Mouse (Mus musculus): ENCODE measurements around the gene Fam155a. TPM values are rescaled to one million over a fixed set of nuclear protein-coding genes. Genes with fewer than 3 reads are reported as not detected.

The Fam155a gene
- polyA plus RNA-seq, 1 experiment from 2014 or later = 0.16 TPM

- DNase-seq (no peak), ATAC-seq (ENCODE audit: low read depth) (no peak)
- Histone ChIP-seq H3K27me3 (peaks cover 5% of the 10 kb centered on the region; the same call in 1 of the 2 replicates), H3K27ac (no peak overlapping the region), H3K4me1 (replicated peaks) (no peaks in the 10 kb centered on the region), H3K36me3 (no peaks in the 10 kb centered on the region), H3K9me3 (replicated peaks) (no peaks in the 10 kb centered on the region), H3K4me3 (replicated peaks) (no peak overlapping the region), H3K4me2 (no peak overlapping the region), H3K9ac (no peak overlapping the region)
- 53% methylated on average over 8 of the region's 8 CpGs for WGBS (ENCODE audit: insufficient replicate concordance)
These were observed 7.2 kb upstream of the Fam155a start for GRCm38 (mm10) chr8:9778148-9778547.

GRCm38 (mm10) chr8:9776818-9777217 is 5.9 kb upstream of the Fam155a start:
- Histone ChIP-seq H3K36me3 (no peaks in the 10 kb centered on the region), H3K27ac (no peak overlapping the region), H3K4me1 (replicated peaks) (no peaks in the 10 kb centered on the region), H3K4me3 (replicated peaks) (no peak overlapping the region), H3K9me3 (replicated peaks) (no peaks in the 10 kb centered on the region), H3K9ac (no peak overlapping the region), H3K27me3 (peaks cover 18% of the 10 kb centered on the region), H3K4me2 (no peak overlapping the region)
- DNase-seq = no peak
- no peak for ATAC-seq (ENCODE audit: low read depth)
- 72% methylated on average over 10 of the region's 10 CpGs for WGBS (ENCODE audit: insufficient replicate concordance)

- Histone ChIP-seq H3K9ac (no peak overlapping the region), H3K36me3 (no peaks in the 10 kb centered on the region), H3K9me3 (replicated peaks) (no peaks in the 10 kb centered on the region), H3K4me2 (no peak overlapping the region), H3K4me1 (replicated peaks) (no peaks in the 10 kb centered on the region), H3K27ac (no peak overlapping the region), H3K27me3 (peaks cover 45% of the 10 kb centered on the region), H3K4me3 (replicated peaks) (no peak overlapping the region)
- DNase-seq (no peak), ATAC-seq (ENCODE audit: low read depth) (no peak)
- WGBS (ENCODE audit: insufficient replicate concordance) = 2% methylated on average over 6 of the region's 6 CpGs
These were observed 1.5 kb upstream of the Fam155a start for GRCm38 (mm10) chr8:9772519-9772840.

GRCm38 (mm10) chr8:9771606-9772518 is 901 bp upstream of the Fam155a start:
- H3K36me3 ChIP-seq = no peaks in the 10 kb centered on the region
- H3K9ac ChIP-seq = no peak overlapping the region
- H3K4me1 ChIP-seq (replicated peaks) = no peaks in the 10 kb centered on the region
- no peak overlapping the region for H3K27ac ChIP-seq
- ATAC-seq (ENCODE audit: low read depth) = no peak
- 3% methylated on average over 36 of the region's 55 CpGs for WGBS (ENCODE audit: insufficient replicate concordance)
- H3K9me3 ChIP-seq (replicated peaks) = no peaks in the 10 kb centered on the region
- DNase-seq = no peak
- H3K4me2 ChIP-seq = peak overlapping the region; percentile 49
- H3K4me3 ChIP-seq (replicated peaks) = peak overlapping the region; percentile 37
- H3K27me3 ChIP-seq = peaks cover 45% of the 10 kb centered on the region

GRCm38 (mm10) chr8:9770261-9770998 is 531 bp downstream of the Fam155a start:
- WGBS (ENCODE audit: insufficient replicate concordance) = 3% methylated on average over 48 of the region's 48 CpGs
- ATAC-seq (ENCODE audit: low read depth) (no peak), DNase-seq (no peak)
- no peak overlapping the region for H3K9ac ChIP-seq
- H3K9me3 ChIP-seq (replicated peaks) = no peaks in the 10 kb centered on the region
- H3K36me3 ChIP-seq = no peaks in the 10 kb centered on the region
- H3K4me1 ChIP-seq (replicated peaks) = no peaks in the 10 kb centered on the region
- peak overlapping the region; percentile 37 for H3K4me3 ChIP-seq (replicated peaks)
- H3K27me3 ChIP-seq = peaks cover 45% of the 10 kb centered on the region
- H3K27ac ChIP-seq = no peak overlapping the region
- peak overlapping the region; percentile 49 for H3K4me2 ChIP-seq

GRCm38 (mm10) chr8:9769061-9769460 is 1.9 kb downstream of the Fam155a start:
- WGBS (ENCODE audit: insufficient replicate concordance) = 23% methylated on average over 6 of the region's 6 CpGs
- H3K4me2 ChIP-seq = no peak overlapping the region
- no peak for ATAC-seq (ENCODE audit: low read depth)

GRCm38 (mm10) chr8:9735169-9735568 is 35.8 kb downstream of the Fam155a start:
- H3K27ac ChIP-seq = no peak overlapping the region
- WGBS (ENCODE audit: insufficient replicate concordance) = 55% methylated on average over 5 of the region's 5 CpGs

More at GRCm38 (mm10) chr8:9769061-9769460, 1.9 kb downstream of the Fam155a start:
- H3K4me3 ChIP-seq (replicated peaks) = no peak overlapping the region
- H3K27ac ChIP-seq = no peak overlapping the region
- no peaks in the 10 kb centered on the region for H3K9me3 ChIP-seq (replicated peaks)
- DNase-seq = peak; percentile 22
- H3K9ac ChIP-seq = no peak overlapping the region
- peaks cover 45% of the 10 kb centered on the region for H3K27me3 ChIP-seq
- H3K4me1 ChIP-seq (replicated peaks) = no peaks in the 10 kb centered on the region
- no peaks in the 10 kb centered on the region for H3K36me3 ChIP-seq

GRCm38 (mm10) chr8:9709791-9710190 is 61.2 kb downstream of the Fam155a start:
- ATAC-seq (ENCODE audit: low read depth) (no peak), DNase-seq (no peak)
- Histone ChIP-seq H3K9ac (no peak overlapping the region), H3K27ac (no peak overlapping the region), H3K36me3 (no peaks in the 10 kb centered on the region), H3K9me3 (replicated peaks) (no peaks in the 10 kb centered on the region), H3K4me2 (no peak overlapping the region), H3K27me3 (no peaks in the 10 kb centered on the region), H3K4me1 (replicated peaks) (no peaks in the 10 kb centered on the region), H3K4me3 (replicated peaks) (no peak overlapping the region)
- WGBS (ENCODE audit: insufficient replicate concordance) = 70% methylated on average over 4 of the region's 4 CpGs

More at GRCm38 (mm10) chr8:9735169-9735568, 35.8 kb downstream of the Fam155a start:
- Histone ChIP-seq H3K9ac (no peak overlapping the region), H3K27me3 (no peaks in the 10 kb centered on the region), H3K4me3 (replicated peaks) (no peak overlapping the region), H3K4me1 (replicated peaks) (no peaks in the 10 kb centered on the region), H3K4me2 (no peak overlapping the region), H3K36me3 (no peaks in the 10 kb centered on the region), H3K9me3 (replicated peaks) (no peaks in the 10 kb centered on the region)
- DNase-seq (no peak), ATAC-seq (ENCODE audit: low read depth) (no peak)

GRCm38 (mm10) chr8:9707433-9707832 is 63.5 kb downstream of the Fam155a start:
- Histone ChIP-seq H3K4me3 (replicated peaks) (no peak overlapping the region), H3K4me2 (no peak overlapping the region), H3K9ac (no peak overlapping the region), H3K27me3 (no peaks in the 10 kb centered on the region), H3K9me3 (replicated peaks) (no peaks in the 10 kb centered on the region), H3K27ac (no peak overlapping the region), H3K4me1 (replicated peaks) (no peaks in the 10 kb centered on the region), H3K36me3 (no peaks in the 10 kb centered on the region)
- ATAC-seq (ENCODE audit: low read depth) = no peak
- DNase-seq = no peak
- 44% methylated on average over 8 of the region's 8 CpGs for WGBS (ENCODE audit: insufficient replicate concordance)

GRCm38 (mm10) chr8:9694794-9695193 is 76.2 kb downstream of the Fam155a start:
- Histone ChIP-seq H3K4me1 (replicated peaks) (no peaks in the 10 kb centered on the region), H3K9ac (no peak overlapping the region), H3K27ac (no peak overlapping the region), H3K36me3 (no peaks in the 10 kb centered on the region), H3K27me3 (no peaks in the 10 kb centered on the region), H3K4me2 (no peak overlapping the region), H3K4me3 (replicated peaks) (no peak overlapping the region), H3K9me3 (replicated peaks) (no peaks in the 10 kb centered on the region)
- WGBS (ENCODE audit: insufficient replicate concordance) = 75% methylated on average over 2 of the region's 2 CpGs
- no peak for ATAC-seq (ENCODE audit: low read depth)
- DNase-seq = no peak

GRCm38 (mm10) chr8:9692370-9692769 is 78.6 kb downstream of the Fam155a start:
- Histone ChIP-seq H3K4me3 (replicated peaks) (no peak overlapping the region), H3K27me3 (no peaks in the 10 kb centered on the region), H3K36me3 (no peaks in the 10 kb centered on the region), H3K9me3 (replicated peaks) (no peaks in the 10 kb centered on the region), H3K4me2 (no peak overlapping the region), H3K27ac (no peak overlapping the region), H3K4me1 (replicated peaks) (no peaks in the 10 kb centered on the region), H3K9ac (no peak overlapping the region)
- WGBS (ENCODE audit: insufficient replicate concordance) = 42% methylated on average over 5 of the region's 5 CpGs
- ATAC-seq (ENCODE audit: low read depth) = no peak
- no peak for DNase-seq

All from liver, embryonic 13.5 days (tissue).